Mouse (Mus musculus) cerebellum, postnatal 25 days (tissue): ENCODE data around the gene Col4a1.

Experiments used
- DNase-seq, 2 experiments: peaks; one replicate each; pipeline ENCODE4 v3.0.0; 2021; ENCODE audit warnings: mixed read lengths in 2 of 2

Col4a1 gene

GRCm38 (mm10) chr8:11263848-11264247 lies 48.8 kb downstream of the Col4a1 start:
- DNase-seq, result no peak

- DNase-seq, result no peak
Observed at GRCm38 (mm10) chr8:11262031-11262735, 50.4 kb downstream of the Col4a1 start.

- no peak for DNase-seq
Observed at GRCm38 (mm10) chr8:11259832-11260615, 52.6 kb downstream of the Col4a1 start.

GRCm38 (mm10) chr8:11258517-11259136 lies 54.0 kb downstream of the Col4a1 start:
- no peak for DNase-seq

GRCm38 (mm10) chr8:11257079-11258017 lies 55.3 kb downstream of the Col4a1 start:
- no peak for DNase-seq

GRCm38 (mm10) chr8:11256405-11256804 lies 56.2 kb downstream of the Col4a1 start:
- no peak for DNase-seq

GRCm38 (mm10) chr8:11255680-11256079 lies 56.9 kb downstream of the Col4a1 start:
- no peak for DNase-seq

- no peak for DNase-seq
Observed at GRCm38 (mm10) chr8:11254914-11255530, 57.6 kb downstream of the Col4a1 start.

- no peak for DNase-seq
Observed at GRCm38 (mm10) chr8:11254510-11254909, 58.1 kb downstream of the Col4a1 start.

GRCm38 (mm10) chr8:11253556-11253955 lies 59.1 kb downstream of the Col4a1 start:
- peak; percentile 84 to 89 for DNase-seq

- no peak for DNase-seq
Observed at GRCm38 (mm10) chr8:11253041-11253440, 59.6 kb downstream of the Col4a1 start.

GRCm38 (mm10) chr8:11252235-11252774 lies 60.3 kb downstream of the Col4a1 start:
- DNase-seq, result no peak

GRCm38 (mm10) chr8:11250149-11250548 lies 62.5 kb downstream of the Col4a1 start:
- DNase-seq, result peak; percentile 13 to 16

- peak; percentile 48 to 79 for DNase-seq
Observed at GRCm38 (mm10) chr8:11249541-11250058, 63.0 kb downstream of the Col4a1 start.

GRCm38 (mm10) chr8:11248712-11249111 lies 63.9 kb downstream of the Col4a1 start:
- DNase-seq, result no peak

GRCm38 (mm10) chr8:11241488-11241887 lies 71.1 kb downstream of the Col4a1 start:
- no peak for DNase-seq

- DNase-seq, result no peak
Observed at GRCm38 (mm10) chr8:11234879-11235210, 77.8 kb downstream of the Col4a1 start.

GRCm38 (mm10) chr8:11234151-11234878 lies 78.3 kb downstream of the Col4a1 start:
- no peak for DNase-seq

GRCm38 (mm10) chr8:11233009-11233408 lies 79.6 kb downstream of the Col4a1 start:
- no peak for DNase-seq

GRCm38 (mm10) chr8:11230277-11230676 lies 82.3 kb downstream of the Col4a1 start:
- DNase-seq, result no peak

GRCm38 (mm10) chr8:11227421-11227820 lies 85.2 kb downstream of the Col4a1 start:
- DNase-seq, result no peak
